Mouse (Mus musculus): ENCODE data around the gene Dock2. TPM values are rescaled to one million over a fixed set of nuclear protein-coding genes. Genes with fewer than 3 reads are reported as not detected.
"Not testable (repeated sequence)": the region's sequence is repeated elsewhere in the genome, so short reads cannot be mapped to it uniquely, and the experiment has no call there.

Dock2 gene
- 464 and 492 TPM in 2 replicates for total RNA-seq (2017)

DNA sequence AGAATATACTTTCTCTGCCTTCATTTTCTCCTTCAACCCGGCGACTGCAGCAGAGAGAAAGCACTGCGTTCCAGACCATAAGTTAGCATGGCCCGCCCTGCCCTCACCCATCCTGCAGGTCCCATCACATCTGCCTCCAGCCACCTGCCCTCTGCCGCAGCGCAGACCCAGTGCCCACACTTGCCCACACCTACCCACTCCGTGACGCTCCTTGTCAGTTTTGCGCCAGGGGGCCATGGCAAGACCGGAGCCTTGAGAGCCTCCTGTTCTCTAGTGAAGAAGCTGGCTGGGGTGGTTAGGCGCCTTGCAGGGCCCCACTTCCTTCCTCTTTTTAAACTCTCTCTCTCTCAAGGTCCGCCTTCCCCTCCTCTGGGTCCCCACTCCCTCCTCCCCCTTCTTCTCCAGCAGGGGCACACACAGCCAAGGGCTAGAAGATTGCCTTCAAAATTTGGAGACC lies at the start of gene Dock2:
Gene Dock2 (minus strand): TSS at position 306 of the 457 bp plus-strand sequence.
- peak; percentile 74 for ATAC-seq (ENCODE audit: extremely low read depth, insufficient number of reproducible peaks, low FRiP score, poor library complexity, severe bottlenecking)

DNA sequence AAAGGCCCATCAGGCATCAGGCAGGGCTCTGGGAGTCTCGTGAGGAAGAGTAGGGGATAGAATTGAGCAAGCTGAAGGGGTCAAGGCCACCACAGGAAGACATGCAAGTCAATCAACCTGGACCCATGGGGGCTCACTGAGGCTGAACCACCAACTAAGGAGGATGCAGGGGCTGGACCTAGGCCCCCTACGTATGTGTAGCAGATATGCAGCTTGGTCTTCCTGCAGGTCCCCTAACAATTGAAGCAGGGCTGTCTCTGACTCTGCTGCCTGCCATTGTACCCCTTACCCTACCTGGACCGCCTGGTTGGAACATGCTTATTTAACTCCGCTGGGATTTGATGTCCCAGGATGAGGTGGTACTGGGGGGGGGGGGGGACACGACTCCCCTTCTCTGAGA lies 49.0 kb upstream of the Dock2 start:
- no peak for ATAC-seq (ENCODE audit: extremely low read depth, insufficient number of reproducible peaks, low FRiP score, poor library complexity, severe bottlenecking)

DNA sequence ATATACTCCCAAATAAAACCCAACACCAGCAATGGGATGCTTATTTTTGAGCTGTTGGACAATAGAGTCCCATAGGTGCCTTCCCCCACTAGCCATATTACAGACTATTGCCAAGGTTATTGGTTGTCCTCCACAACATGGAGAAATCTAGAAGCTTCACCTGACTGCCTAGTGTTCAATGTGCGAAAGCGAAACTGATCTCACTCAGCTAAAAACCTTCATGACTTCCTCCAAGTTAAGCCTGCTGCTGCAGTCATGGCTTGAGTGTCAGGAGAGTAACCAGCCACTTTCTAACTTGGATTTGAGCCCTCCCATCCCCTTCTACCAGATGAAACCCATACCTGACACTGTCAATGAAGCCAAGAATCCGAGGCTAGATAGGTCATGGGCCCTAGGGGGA lies 44.1 kb upstream of the Dock2 start:
- no peak for ATAC-seq (ENCODE audit: extremely low read depth, insufficient number of reproducible peaks, low FRiP score, poor library complexity, severe bottlenecking)

DNA sequence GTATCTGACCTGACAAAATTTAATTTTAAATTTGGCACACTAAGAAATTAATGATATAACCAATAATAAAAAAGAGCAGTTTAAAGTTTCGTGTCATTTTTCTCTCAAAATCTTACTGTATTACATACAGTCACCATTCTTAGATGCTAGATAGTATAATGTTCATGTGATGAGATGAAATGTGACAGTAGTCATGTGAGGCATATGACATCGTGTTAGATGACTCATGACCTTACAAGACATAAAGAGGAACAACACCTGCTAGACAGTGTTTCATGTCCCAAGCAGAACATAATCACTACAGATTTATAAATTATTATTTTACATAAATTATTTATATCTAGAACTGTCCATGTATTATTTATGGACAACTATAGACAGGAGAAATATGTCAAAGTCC lies 43.2 kb upstream of the Dock2 start:
- ATAC-seq (ENCODE audit: extremely low read depth, insufficient number of reproducible peaks, low FRiP score, poor library complexity, severe bottlenecking), result no peak

DNA sequence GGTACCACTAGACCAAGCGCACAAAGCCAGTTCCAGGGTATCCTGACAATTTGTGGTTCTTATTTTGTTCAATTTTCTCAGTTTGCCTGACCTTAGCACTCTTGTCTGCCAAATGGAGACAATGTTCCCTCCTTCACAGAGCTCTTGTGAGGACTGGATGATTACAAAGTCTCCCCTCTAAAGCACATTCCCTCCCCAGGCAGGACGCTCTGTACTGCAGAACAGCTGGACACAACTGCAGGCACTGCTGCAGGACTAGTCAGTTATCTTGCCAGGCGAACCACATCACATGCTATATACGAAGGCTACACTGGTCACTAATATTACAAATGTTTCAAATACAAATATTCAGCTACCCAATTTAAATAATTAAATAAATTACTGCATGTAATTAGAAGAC lies 41.1 kb upstream of the Dock2 start:
- ATAC-seq (ENCODE audit: extremely low read depth, insufficient number of reproducible peaks, low FRiP score, poor library complexity, severe bottlenecking), result no peak

DNA sequence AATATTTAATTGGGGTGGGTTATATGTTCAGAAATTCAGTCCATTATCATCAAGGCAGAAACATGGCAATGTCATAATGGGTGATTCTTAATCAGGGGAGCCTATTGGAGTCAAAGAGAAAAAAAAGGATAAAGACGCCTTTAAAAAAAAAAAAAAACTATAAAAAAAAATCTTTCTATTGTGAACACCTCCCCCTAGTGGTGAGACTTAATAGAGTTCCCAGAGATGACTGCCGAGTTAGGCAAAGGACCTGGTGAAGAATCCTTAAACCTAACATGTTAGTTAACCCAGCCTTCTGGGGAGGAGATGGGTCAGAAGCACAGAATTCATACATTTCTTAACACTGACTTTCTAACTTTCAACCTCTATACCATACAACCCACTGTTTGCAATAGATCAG lies 31.1 kb upstream of the Dock2 start:
- no peak for ATAC-seq (ENCODE audit: extremely low read depth, insufficient number of reproducible peaks, low FRiP score, poor library complexity, severe bottlenecking)

DNA sequence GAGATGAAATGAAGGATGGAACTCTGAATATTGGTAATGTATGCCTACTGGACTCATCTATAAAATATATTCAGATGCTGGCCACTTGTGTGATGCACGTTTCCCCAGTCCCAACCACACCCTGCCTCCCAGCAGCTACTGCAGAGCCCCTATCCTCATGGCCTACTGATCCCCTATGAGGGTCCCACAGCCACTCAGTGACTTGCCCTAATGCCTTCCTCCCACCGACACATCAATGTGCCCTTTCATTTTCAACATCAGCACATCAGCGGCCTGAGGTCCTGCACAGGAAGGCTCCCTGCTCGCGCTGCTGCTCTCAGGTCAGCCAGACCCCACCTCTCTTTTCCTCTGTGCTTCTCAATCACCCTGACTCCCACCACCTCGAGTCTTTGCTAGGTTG lies 30.6 kb upstream of the Dock2 start:
- no peak for ATAC-seq (ENCODE audit: extremely low read depth, insufficient number of reproducible peaks, low FRiP score, poor library complexity, severe bottlenecking)

- not testable (repeated sequence) for ATAC-seq (ENCODE audit: extremely low read depth, insufficient number of reproducible peaks, low FRiP score, poor library complexity, severe bottlenecking)
These were observed 21.3 kb upstream of the Dock2 start for GRCm38 (mm10) chr11:34805026-34805425.

DNA sequence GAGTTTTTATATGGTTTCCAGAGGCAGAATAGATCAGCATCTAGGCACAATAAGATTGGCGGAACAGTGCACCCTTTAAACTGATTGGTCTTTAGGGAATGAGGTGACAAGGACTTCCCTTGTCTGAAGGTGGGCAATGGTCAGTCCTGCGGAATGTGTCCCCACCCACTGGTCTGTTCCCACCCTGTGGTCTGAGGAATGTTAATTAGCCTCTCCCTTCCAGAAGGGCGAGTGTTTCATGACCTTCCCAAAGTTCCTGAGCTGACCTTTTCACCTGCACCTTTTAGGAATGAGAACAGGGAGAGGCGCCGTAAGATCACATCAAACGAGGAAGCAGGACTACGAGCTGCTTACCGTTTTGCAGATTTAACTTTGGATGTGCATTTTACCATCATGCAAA lies 14.4 kb upstream of the Dock2 start:
- not testable (repeated sequence) for ATAC-seq (ENCODE audit: extremely low read depth, insufficient number of reproducible peaks, low FRiP score, poor library complexity, severe bottlenecking)

DNA sequence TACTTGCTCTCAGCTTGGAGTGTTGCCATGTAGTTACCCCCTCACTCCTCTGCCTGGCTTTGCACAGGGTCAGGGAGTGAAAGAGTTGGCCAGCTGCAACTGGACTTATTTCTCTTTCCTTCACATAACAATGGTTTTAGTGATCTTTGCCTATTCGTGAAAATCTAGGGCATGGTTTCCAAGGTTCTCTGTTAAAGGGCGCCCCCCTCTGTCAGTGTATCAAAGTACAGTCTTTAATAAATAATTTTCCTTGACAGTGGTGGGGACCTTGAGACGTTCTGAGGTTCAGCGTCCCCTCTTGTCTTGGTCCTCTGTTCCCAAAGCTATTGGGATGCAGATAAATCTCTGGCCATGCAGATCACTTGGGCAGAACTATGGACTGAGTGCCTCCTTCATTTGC lies 12.4 kb upstream of the Dock2 start:
- ATAC-seq (ENCODE audit: extremely low read depth, insufficient number of reproducible peaks, low FRiP score, poor library complexity, severe bottlenecking), result peak; percentile 74; the same call in 1 of the 2 replicates

DNA sequence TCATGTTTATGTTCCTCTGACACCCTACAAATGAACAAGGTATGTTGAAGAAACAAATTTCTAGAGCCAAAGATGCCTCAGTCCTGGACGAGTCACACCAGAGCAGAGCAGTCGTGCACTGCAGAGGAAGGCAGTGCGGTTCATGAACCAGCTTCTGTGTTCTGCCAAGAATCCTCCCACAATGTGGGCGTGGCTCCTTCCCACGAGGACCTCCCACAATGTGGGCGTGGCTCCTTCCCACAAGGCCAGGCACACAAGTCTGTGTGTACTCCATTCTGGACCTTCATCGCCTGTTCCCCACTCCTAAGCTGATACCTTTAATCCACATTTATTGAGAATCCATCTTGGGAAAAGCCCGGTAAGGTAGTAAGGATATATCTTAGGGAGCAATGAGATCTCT lies 8.2 kb upstream of the Dock2 start:
- no peak for ATAC-seq (ENCODE audit: extremely low read depth, insufficient number of reproducible peaks, low FRiP score, poor library complexity, severe bottlenecking)

GRCm38 (mm10) chr11:34784864-34785263 lies 1.2 kb upstream of the Dock2 start:
- no peak for ATAC-seq (ENCODE audit: extremely low read depth, insufficient number of reproducible peaks, low FRiP score, poor library complexity, severe bottlenecking)

DNA sequence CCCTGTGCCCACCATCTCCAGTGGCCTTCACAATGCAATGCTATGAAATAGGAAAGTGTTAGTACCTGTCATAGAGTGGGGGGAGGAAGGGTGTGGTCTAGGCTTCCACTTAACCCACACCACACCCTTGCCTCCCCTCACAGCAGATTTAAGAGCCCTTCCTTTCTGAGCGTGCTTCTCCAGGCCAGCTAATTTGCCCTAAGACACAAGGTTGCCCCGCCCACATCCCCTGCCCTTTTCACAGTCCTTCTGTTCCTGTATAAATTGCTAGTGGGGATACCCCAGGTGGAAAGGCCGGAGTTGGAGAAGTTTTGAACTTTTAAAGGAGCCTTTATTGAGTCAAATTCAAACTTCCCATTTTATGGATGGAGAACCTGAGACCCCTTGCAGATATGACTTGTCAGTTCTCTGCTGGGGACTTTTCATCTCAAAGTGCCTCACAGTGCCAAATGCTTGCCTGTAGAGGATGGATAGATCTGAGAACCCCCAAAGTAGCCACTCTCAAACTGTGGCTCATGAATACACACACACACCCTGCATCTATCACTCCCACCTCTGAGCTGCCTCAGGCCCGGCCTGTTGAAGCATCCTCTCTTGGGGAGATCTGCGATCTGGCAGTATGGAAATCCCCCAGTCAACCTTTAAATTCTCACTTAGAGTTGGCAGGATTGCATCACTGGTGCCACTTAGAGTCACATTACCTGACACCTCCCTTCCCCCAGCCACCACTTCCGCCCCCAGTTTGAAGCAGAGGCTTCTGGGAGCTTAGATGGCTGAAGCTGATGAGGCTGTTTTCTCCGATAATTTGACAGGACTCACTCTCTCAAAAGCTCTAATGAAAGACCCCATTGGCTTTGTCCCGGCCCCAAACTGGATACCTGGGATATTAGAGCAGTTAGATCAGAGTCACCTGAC lies 919 bp downstream of the Dock2 start:
- peak; percentile 86 for ATAC-seq (ENCODE audit: extremely low read depth, insufficient number of reproducible peaks, low FRiP score, poor library complexity, severe bottlenecking)

- no peak for ATAC-seq (ENCODE audit: extremely low read depth, insufficient number of reproducible peaks, low FRiP score, poor library complexity, severe bottlenecking)
These were observed 2.9 kb downstream of the Dock2 start for GRCm38 (mm10) chr11:34780786-34781185.

GRCm38 (mm10) chr11:34779966-34780365 lies 3.7 kb downstream of the Dock2 start:
- no peak for ATAC-seq (ENCODE audit: extremely low read depth, insufficient number of reproducible peaks, low FRiP score, poor library complexity, severe bottlenecking)

DNA sequence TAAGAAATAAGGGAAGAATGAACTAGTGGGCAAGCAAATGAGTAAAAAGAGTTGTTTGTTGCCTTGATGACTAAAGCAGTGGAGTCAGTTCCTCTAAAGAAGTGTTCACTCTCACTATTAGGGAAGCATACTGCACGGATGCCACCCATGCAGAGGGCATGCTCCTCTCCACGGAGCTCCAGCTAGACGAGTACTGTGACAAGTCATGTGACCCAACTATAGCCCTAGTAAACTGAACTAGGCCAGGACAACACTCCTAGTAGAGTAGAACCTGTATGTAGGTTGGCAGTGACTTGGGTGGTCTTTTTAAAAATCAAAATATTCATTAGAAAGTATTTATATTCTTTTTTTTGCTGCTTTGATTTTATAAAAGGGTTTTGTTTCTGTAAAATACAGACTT lies 5.3 kb downstream of the Dock2 start:
- no peak for ATAC-seq (ENCODE audit: extremely low read depth, insufficient number of reproducible peaks, low FRiP score, poor library complexity, severe bottlenecking)

- ATAC-seq (ENCODE audit: extremely low read depth, insufficient number of reproducible peaks, low FRiP score, poor library complexity, severe bottlenecking), result no peak
These were observed 6.2 kb downstream of the Dock2 start for GRCm38 (mm10) chr11:34777529-34777928.

DNA sequence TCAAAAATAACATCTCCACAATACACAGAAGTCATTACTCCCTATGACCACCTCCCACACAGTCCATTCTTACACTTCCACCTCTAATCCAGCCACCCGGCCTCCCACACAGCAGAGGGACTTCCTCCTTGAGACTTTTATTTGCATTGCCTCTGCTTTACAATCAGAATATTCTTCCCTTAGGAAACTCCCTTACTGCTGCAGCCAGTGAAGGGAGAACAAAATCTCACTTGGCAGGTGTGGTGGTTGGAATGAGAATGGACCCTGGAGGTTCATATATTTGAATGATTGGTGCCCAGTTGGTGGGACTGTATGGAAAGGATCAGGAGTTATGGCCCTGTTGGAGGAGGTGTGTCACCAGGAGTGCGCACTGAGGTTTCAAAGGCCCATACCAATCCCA lies 7.6 kb downstream of the Dock2 start:
- ATAC-seq (ENCODE audit: extremely low read depth, insufficient number of reproducible peaks, low FRiP score, poor library complexity, severe bottlenecking), result no peak

GRCm38 (mm10) chr11:34774636-34775035 lies 9.1 kb downstream of the Dock2 start:
- ATAC-seq (ENCODE audit: extremely low read depth, insufficient number of reproducible peaks, low FRiP score, poor library complexity, severe bottlenecking), result peak; percentile 35; the same call in 1 of the 2 replicates

- ATAC-seq (ENCODE audit: extremely low read depth, insufficient number of reproducible peaks, low FRiP score, poor library complexity, severe bottlenecking), result no peak
These were observed 10.3 kb downstream of the Dock2 start for GRCm38 (mm10) chr11:34773304-34773895.
